Mouse (Mus musculus) olfactory bulb, adult 2 months (tissue): ENCODE results near the gene Mterf2.

ENCODE experiments used
- CTCF ChIP-seq: fragments of 200-500 bp; IDR thresholded peaks from 2 replicates; pipeline ENCODE4 v1.5.1; 2012; ENCODE audit warnings: low read depth, mild to moderate bottlenecking, low read length, moderate library complexity; ENCODE audit not compliant: insufficient read depth
- POLR2A ChIP-seq: fragments of 200-500 bp; IDR thresholded peaks from 2 replicates; pipeline ENCODE4 v1.6.1; 2012; ENCODE audit warnings: mild to moderate bottlenecking, low read depth, low read length, moderate library complexity; ENCODE audit not compliant: insufficient read depth

DNA sequence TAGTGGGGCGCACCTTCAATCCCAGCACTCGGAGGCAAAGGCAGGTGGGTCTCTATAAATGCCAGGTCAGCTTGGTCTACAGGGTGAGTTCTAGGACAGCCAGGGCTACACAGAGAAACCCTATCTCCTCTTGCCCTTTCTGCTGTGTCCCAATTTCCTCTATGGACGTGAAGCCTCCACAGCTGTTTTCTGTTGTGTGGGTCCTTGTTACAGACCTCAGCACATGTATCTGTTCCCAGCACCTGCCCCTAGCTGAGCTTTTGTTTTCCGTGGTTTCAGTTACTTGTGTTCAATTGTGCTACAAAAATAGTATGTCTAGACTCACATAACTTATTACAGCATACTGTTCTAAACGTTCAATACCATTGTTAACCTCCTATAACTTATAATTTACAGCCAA, 21.4 kb upstream of the Mterf2 start:
- TF ChIP-seq CTCF, result no peak
- TF ChIP-seq POLR2A, result no peak
